Mouse (Mus musculus): ENCODE measurements around the gene Grm2.

Grm2 gene

DNA sequence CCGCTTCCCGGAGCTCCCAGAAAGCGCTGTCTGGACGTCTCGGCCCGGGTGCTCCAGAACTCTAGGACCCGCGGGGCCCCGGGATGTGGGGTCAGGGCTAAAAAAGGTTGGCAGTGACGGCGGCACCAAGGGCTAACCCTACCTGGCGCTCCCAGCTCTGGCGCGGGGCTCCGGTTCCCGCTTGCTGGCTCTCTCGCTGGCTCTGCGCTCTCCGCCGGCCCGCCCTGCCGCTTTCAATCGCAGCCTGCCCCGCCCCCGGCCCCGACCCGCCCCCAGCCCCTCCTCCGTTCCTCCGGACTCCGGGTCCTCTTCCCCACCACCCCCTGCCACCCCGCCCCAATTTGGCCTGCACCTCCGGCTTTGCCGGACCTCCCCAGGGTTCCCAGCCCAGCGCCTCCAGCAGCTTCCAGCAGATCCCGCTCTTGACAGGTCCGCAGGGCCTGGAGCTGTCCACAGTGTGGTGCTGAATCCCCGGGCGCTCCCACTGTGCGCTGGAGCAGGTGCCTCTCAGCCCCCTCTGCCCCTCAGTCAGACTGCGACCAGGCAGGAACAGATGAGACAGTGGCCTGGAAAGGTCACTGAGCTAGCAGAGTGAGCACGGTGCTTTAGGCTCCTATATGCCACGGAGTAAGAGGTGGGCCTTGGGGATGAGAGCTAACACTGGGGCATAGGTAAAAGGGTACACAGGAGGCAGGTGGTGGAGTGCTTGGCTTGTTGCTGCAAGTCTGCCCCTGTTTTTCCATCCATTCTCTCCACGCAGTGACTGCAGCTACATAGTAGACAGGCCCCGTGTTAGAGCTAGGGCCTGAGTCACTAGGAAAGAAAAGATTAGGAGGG, at the start of gene Grm2:
Gene Grm2 (minus strand): TSS at position 199 of the 837 bp plus-strand sequence.
- peak; percentile 28 to 80 for DNase-seq (ENCODE audit: low spot score in 2 of 2)

DNA sequence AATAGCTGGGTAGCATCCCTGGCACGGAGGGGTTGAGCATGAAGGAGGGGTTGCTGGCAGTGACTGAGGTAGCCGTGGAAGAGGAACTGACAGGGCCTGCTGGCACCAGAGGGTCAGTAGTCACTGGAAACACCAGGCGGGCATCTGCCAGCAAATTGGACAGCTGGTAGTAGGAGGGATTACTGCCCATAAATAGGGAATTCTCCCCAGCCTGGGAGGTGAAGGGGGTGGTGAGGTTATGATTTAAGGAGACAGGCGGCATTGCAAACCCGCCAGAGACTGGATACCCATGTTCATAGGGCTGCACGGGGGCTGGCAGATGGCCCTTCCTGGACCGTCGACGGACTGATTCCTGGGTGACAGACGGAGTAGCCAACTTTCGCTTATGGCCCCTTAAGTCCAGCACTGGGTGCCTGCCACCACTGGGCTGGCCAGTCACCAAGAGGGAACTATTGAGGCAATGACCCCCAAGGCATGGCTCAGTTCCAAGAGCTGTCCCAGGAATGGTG, 37.1 kb upstream of the Grm2 start:
- DNase-seq (ENCODE audit: low spot score in 2 of 2), result no peak

DNA sequence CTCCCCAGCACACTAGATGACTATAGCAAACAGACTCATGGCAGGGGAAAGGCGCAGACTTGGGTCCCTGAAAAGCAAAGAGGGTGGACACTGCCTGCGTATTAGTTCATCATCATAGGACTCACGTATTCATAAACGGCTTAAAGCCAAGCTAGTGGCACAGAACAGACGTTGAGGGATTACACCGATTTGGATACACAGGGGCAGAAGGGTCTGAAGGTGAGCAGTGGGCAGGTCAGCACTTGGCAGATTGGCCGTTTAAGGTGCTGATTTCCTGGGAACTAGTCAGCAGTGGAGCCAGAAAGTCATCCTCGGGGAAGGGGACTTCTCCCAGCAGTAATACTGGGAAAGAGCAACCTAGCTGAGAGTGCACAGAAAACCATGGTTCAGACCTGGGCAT, 33.0 kb upstream of the Grm2 start:
- DNase-seq (ENCODE audit: low spot score in 2 of 2), result no peak

DNA sequence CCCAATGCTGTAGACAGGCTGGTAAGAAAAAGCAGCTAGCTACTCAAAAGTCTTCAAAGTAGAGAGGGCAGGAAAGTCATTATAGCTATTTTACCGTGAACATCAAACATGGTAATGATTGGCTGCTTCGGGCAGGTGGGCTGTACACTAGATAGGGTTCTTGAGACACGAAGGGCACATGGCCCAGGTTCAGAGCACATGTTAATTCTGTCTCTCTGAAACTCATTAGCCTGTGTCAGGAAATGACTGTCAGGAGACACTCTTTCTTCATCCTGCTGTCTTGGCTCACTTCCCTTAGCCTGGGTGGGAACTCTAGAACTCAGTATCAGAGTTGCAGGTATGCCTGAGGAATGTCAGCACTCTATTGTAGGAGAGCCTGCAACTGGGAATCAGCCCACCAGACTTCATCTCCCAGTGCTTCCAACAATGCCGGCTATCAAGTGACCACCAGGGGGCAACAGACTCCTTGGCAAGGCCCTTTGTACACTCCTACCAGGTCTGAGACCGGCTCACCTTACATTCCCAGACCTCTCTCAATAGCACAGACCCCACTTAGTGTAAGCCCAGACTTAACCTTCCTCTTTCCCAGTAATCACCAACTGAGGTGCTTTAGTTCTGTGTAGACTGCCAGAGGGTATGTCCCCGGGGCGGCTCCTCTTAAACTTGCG, 31.2 kb upstream of the Grm2 start:
- DNase-seq (ENCODE audit: low spot score in 2 of 2), result peak; percentile 63 to 84

DNA sequence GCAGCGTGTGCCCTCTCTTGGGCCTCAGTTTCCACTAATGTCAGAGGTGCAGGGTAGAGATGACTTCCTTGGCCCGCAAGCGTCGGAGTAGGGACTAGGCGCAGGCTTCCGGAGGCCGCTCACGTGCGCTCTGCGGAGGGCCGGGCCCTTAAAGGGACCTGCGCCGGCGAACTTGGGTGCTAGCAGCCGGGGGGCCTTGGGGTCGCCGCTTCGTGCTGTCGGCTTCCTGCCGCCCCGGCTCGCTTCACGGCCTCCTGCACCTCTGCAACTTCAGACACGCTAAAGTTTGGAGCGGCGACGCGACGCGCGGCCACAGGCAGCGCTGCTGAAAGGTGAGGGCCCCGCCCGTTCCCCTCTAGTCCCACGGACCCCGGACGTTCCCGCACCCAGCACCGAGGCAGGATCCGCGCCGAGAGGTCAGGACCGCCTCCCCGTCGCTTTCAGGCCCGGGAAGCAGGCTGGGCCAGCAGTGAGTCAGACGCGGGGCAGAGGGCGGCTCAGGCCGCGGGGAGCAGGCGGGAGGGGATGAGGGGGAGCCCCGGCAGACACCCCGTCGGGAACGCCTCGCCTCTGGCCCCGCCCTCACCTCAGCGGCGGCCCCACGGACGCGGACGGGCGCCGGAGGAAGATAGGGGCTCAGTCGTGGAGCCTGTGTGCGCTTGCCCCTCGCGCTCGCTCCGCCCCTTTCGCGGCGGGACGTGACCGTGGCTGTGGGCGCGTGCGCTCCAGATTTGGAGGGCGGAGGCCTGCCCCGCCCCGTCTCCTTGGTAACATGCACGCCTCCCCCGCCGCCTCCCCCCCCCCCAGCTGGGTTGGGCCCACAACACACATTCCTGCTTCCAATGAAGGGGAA, 29.6 kb upstream of the Grm2 start, which contains the start of gene Tex264:
Gene Tex264 (minus strand): TSS at position 679 of the 853 bp plus-strand sequence.
- peak; percentile 70 to 81 for DNase-seq (ENCODE audit: low spot score in 2 of 2)

DNA sequence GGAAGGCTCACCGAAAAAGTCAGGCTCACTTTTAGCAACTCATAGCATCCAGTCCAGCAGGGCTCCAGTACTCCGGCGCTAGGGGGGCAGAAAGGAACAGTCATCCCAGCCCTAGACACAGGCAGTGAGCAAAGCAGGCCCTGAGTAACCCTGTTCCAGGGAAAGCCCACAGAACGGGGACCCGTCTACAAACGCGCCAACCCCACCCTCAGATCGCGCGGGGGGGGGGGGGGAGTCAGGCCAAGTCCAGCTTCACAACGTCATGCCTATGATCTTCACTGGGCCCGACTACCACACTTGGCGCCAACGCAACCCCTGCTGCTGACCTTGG, 29.0 kb upstream of the Grm2 start:
- DNase-seq (ENCODE audit: low spot score in 2 of 2), result no peak

DNA sequence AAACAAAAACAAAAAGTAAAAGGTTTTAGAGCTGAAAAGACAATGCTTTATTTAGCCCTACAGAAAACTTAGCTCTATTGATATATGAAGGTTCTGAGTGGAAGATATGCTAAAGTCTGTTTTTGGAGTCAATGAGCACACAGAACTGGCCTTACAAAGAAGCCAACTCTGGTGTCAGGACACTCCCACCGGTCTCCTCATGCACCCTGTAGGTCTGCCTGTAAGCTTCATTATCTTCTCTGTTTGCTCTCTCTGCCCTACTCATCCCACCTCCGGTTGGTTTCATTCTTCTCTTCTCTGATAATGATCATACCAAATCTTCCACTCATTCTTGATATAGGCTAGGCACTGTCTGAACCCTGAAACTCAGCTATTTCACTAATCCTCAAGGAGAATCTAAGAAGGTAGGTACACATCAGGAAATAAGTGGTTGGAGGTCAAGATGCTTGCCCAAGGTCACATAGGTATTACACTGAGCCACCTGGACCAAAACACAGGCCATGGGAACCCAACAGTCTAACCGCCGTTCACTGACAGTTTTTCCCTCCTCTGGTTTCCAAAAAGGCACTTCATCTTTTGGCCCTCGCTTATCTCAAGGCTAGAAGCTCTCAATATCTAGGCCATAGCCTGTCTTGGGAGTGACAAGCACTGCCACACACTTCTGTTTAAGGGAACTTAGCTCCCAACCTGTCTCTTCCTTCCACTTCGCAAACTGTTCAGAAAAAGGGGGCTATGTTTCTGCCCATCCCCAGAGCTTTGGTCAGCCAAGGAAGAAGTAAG, 28.4 kb upstream of the Grm2 start:
- no peak for DNase-seq (ENCODE audit: low spot score in 2 of 2)

DNA sequence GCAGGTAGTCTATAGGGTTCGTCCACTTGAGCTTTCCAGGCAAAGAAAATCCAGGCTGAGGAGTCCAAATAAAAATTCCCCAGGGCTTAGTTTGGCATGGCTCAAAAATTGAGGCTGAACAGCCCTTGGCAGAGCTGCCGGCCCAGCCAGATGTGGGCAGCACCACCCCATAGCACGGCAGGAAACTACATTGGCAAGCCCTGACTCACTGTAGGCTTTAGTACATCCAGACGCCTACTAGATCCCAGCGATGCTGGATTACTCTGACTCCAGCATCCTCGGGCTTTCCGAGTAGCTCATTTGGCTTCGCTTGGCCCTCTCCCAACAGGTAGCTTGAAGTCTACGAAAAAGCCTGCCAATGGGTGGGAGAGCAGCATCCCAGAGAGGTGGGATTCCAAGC, 25.1 kb upstream of the Grm2 start:
- no peak for DNase-seq (ENCODE audit: low spot score in 2 of 2)

DNA sequence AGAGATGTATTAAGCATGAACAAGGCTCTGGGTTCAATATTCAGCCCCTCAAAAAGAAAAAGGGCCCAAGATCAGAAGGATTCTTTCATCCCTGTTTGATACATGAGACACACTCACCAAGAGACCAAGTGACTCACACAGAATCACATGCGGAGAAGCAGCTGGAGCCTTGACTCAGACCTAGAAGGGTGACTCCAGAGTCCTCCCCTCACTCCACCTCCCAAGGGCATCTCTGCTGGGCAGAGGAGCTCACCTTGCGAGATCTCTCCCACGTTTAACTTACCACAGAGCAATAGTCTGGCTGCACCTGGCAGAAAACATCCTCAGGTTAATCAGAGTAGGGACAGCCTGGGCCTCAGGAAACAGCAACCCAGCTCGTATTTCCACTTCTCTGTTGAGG, 22.4 kb upstream of the Grm2 start:
- no peak for DNase-seq (ENCODE audit: low spot score in 2 of 2)

DNA sequence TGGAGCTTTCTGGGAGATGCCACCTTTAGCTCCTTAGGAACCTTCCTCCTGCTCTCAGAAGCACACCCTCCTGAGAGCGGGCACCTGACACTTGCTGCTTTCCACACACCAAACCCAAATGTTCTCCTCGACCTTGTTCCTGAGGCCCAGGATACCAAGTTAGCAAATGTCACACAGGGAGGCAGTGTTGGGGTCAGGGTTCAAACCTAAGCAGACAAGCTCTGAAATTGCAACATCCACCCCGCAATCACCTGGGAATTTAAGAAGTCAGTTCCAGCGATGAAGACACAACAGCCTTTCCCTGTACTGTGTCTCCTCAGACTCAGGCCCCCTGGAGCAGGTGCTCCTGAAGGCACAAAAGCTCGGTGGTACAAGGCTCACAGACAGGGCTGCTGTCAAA, 21.8 kb upstream of the Grm2 start:
- no peak for DNase-seq (ENCODE audit: low spot score in 2 of 2)

DNA sequence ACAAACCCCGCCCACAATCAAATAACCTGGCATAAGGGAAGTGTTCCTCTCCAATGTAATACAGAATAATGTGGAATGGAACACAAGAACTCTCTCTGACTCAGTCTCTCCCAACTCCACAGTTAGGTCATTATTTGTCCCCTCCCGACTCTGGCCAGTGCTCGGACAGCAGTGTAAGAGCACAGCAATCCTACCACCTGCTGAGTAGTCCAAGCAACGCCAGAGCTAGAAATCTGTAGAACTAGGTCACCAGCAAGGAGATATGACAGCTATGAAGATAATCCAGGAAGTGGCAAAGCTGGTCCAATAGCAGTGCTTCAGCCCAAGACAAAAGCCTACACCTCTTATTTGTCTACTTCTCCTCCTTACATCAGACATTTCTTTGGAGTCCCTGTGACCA, 20.7 kb upstream of the Grm2 start:
- no peak for DNase-seq (ENCODE audit: low spot score in 2 of 2)

DNA sequence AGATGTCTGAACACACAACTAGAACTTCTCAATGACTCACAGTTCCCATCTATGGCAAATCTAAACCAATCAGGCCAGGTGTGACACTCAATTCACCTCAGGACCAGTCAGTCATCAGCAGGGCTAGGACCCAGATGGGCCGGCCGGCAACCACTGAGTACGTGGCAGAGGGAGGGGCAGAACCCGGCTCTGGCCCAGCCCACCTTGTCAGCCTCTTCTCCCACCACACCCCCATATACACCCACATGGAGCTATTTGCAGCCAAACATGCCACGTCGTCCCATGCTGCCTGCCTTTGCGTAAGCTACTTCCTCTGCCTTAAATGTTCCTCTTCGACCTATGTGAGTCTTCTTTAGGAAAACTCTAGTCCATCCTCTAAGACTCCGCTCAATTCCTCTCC, 20.1 kb upstream of the Grm2 start:
- no peak for DNase-seq (ENCODE audit: low spot score in 2 of 2)

DNA sequence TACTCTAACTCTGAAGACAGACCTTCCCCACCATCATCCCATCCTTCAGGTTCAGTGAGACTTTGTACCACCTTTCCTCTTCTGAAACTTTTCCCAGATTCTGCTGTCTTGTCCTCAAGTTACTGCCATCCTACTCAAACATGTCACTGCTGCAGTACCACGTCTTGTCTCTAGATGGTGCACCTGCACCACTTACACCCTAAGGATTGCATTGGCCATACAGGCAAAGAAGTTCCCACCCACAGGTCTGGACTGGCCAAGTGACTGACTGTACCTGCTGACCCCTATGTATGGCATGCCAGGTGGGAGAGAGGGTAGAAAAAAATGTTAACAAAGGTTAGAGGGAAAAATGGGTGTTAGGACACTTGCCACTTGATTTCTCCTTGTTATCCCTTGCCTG, 19.6 kb upstream of the Grm2 start:
- peak; percentile 71 to 86 for DNase-seq (ENCODE audit: low spot score in 2 of 2)

DNA sequence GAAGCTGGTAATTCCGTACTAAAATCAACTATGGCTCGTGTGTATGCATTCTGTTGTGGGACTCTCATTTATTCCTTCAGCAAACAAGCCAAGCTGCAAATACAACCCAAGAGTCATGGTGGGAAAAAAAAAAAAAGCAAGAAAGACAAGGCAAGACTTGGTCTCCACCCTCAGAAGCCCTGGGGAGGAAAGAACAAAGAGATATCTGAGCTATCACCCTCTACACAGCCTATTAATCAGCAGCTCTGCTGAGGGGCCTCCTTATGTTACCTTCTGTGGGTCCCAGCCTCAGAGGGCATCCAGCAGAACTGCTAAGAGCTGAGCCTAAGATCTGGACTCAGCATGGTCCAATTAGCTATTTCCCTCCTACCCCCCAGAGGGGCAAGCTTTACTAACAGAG, 18.0 kb upstream of the Grm2 start:
- DNase-seq (ENCODE audit: low spot score in 2 of 2), result no peak

DNA sequence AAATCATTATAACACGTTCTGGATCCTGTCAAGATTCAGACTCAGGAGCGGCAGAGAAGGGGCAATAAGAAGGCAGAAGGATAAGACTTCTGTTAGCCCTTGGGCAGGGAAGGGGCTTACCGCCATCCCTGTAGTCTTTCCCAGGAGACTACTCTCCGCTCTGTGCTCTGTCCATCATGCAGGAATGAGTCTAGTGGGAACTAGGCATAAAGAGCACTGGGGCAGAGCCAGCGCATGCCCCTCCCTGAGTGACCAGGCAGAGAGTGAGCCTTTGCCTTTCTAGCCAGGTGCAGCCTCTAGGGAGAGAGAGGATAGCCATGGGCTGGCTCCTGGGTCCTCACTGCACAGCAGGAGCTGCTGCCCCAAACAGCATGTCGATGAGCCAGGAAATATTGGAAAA, 9.0 kb upstream of the Grm2 start:
- DNase-seq (ENCODE audit: low spot score in 2 of 2), result no peak

DNA sequence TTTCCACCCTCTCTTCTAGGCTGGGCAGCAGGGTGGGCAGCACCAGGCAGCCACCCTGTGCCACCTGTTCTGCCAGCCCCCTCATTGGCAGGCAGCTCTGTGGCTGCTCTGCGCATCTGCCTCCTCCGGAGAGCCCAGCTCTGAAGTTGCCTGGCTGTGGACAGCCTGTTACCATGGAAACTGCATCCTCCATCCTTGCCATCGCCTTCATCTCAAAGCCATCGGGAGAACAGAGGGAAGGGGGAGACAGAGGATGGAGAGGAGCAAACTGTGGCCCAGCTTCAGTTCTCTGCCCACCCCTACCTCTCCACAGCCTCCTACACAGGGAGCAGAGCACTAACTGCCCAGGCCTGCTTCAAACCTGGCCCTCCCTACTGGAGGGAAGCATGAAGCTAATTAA, 8.6 kb upstream of the Grm2 start:
- no peak for DNase-seq (ENCODE audit: low spot score in 2 of 2)

DNA sequence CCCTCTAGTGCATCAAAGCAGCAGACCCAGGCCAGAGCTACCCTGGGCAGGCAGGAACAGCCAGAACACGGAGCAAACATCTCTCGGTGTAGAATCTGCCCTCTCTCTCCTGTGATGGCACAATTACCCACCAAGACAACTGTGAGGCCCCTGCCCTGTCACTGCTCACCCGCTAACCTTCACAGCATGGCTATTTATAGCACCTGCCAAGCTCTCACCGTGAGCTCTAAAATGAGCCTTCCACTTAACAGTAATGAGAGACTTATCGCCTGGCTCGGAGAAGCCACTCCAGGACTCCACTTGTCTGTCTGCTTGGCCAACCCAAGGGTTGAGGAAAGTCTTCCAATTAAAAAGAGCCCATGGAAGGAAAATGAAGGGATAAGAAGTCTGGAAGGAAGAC, 7.3 kb upstream of the Grm2 start:
- DNase-seq (ENCODE audit: low spot score in 2 of 2), result no peak

DNA sequence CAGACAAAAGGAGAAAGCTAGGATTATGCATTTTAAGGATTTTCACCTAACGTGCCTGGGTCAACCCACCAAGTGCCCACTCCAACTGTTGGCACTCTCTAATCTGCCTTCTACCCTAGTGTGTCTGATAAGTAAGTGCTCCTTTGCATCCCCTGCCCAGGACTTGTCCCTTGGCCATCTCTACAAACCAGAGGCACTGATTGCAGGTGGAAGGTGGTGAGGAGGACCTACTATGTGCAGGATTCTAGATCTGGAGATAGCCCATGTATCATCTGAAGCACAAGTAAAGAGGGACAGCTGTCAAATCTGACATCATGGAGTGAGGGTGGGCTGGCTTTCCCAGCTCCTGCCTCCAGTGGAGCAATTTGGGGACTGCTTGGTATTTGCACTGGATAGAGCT, 4.1 kb upstream of the Grm2 start:
- DNase-seq (ENCODE audit: low spot score in 2 of 2), result no peak

DNA sequence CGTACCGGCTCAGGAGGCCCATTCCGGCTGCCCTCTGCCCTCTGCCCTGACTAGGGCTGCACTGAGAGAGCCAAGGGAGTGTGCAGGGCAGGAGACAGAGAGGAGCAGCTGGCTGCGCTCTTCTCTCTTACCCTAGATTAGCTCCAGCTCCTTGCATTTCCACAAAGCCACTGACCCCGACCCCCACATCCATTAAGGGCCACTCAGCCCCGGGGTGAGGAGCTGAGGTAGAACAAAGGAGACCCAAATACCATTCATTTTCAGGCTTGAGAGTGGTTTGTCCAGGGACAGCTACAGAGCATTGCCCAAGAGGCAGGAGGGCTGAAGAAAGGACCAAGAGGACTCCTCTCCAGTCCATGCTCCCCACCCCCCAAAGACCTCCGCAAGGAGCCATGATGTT, 3.6 kb upstream of the Grm2 start:
- no peak for DNase-seq (ENCODE audit: low spot score in 2 of 2)

DNA sequence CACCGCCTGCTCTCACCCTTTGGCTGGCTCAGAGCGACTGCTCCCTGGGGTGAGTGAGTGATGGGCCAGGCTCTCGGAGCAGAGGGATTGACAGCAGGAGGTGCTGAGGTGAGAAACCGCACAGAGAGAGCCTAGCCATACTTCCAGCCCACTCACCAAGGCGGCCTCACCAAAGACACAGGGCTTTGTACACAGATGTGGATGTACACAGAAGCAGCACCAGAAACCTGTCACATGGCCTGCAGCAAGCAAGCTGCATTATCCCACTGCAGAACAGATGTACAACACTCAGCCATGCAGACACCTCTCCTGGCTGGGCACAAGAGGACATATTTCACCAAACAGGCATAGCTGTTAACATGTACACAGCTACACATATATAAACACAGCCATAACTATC, 1.7 kb upstream of the Grm2 start:
- DNase-seq (ENCODE audit: low spot score in 2 of 2), result no peak

DNA sequence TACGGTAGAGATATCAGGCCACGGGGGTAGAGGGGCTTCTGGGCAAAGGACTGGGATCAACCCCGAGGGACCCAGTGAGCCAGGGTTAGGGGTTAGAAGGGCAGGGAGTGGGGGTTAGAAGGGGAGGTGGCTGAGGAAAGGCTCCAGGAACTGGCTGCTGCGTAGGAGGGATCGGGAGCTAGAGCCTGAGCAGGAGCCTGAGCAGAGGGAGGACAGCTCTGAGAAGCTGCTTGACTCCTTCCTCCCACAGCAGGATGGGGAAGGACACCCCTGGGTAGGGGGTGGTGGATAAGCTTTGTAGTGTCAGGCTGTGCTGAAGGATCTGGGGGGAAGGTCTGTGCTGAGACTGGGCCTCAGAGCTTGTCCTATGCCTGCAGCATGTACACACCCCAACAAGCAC, 938 bp upstream of the Grm2 start:
- DNase-seq (ENCODE audit: low spot score in 2 of 2), result no peak

DNA sequence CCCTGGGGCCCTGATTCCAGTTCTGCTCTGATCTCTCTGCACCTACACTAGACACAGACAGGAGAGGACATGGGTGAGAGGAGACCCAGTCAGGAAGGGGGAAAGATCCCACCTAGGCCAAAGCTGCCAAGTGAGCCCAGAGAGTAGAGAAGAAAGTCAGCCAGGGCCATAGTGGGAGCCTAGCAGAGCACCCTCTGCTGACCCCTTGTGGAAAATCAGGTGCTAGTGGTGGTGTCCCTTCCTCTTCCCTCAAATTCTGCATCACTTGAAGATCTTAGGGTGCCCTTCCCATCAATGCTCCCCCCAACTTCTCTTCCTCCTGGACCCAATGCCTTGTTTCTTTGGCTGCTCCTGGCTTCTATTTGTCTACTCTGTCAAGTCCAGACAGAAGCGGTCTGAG, 3.2 kb downstream of the Grm2 start:
- no peak for DNase-seq (ENCODE audit: low spot score in 2 of 2)
